Mouse (Mus musculus) retina, embryonic 14.5 days (tissue): Measurements from ENCODE around the gene Zbed3.

Experiments
- DNase-seq: peaks from one replicate; pipeline ENCODE4 v3.0.0-alpha.2; 2015; ENCODE audit warnings: low spot score

The Zbed3 gene

GRCm38 (mm10) chr13:95323400-95323799 is at the start of gene Zbed3:
Zbed3 (plus strand) TSS chr13:95323612.
- DNase-seq: no peak

GRCm38 (mm10) chr13:95278426-95279025 is 44.9 kb upstream of the Zbed3 start:
- DNase-seq: no peak

DNA sequence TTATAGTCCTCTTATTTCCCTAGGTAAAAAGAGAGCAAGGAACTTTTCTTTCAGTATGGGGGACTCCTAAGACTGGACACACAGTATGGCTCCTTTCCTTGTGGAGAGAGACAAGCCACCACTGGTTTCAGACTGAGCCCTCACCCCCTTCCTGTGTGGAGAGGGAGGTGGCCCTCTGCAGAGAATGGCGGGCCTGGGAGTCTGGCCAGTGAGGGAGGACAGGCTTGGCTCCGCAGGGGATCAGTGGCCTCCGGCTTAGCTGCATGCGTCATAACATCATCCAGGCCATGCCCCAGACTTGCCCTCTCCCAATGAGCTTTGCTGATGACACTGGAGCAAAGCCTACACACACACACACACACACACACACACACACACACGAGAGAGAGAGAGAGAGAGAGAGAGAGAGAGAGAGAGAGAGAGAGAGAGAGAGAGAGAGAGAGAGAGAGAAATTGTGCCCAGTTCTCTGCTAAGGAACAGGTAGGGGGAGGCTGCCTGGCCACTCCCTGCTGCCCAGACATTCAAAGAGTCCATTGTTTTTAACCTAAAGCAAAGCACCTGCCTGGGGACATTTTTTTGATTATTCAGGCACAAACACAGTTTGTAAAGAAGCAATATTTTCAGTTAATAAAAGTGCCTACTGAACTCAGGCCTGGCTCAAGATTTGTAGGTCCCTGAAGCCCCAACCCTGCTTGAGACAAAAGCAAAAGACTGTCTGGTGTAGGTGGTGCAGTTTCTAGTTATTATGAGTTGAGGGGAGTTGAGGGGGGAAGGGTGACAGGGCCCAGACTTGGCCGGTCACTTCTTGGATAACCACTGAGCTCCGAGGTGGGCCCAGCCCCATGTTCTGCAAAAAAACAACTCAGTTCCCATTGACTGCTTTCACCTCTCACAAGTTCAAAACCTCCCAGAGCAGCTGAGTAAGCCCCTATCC is 41.4 kb upstream of the Zbed3 start:
- peak; percentile 43 for DNase-seq

- peak; percentile 86 for DNase-seq
Measured at GRCm38 (mm10) chr13:95286989-95287388, 36.4 kb upstream of the Zbed3 start.

DNA sequence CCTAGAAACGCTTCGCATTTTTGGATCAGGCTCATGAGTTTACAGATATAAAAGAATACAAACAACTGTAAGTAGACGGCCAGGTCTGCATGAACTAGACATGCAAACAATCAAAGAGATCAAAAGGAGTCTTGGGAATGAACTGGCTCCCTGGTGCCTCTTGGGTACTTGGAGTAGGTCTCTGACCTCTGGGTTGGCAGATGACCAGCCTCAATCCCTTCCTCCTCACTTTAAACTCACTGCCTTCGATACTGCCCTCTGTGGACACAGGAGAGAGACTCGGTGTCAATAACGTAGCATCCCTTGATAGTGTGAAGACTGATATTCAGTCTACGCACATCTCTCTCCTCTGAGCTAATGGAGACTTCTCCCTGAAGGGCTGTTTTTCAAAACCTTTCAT is 35.4 kb upstream of the Zbed3 start:
- DNase-seq: no peak

- peak; percentile 60 for DNase-seq
Measured at GRCm38 (mm10) chr13:95291983-95292382, 31.4 kb upstream of the Zbed3 start.

- DNase-seq: no peak
Measured at GRCm38 (mm10) chr13:95299956-95300355, 23.5 kb upstream of the Zbed3 start.

GRCm38 (mm10) chr13:95306596-95306995 is 16.8 kb upstream of the Zbed3 start:
- no peak for DNase-seq

DNA sequence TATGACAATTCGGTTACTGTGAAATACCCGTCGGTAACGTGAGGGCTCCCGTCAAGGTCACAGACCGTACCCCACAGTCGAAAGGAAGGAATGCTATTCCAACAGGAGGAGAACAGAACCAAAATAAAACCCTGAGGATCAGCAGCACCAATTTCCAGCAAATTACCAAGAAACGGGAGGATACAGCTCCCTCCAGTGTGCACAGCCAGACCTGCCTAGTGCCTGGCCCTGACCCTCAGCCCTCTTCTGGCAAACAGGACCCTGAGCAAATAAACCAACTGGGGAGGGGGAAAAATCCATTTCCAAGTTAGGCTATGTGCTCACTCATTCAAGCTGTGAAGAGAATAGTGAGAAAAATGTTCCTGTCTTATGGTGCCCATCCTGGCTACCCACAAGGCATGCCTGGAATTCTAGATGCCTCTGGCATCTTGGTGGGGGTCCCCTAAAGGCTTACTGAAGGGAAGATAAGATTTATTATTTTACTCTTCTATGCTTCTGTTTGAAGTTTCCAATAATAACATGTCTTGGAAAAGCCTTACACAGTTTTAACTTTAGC is 16.2 kb upstream of the Zbed3 start:
- no peak for DNase-seq

- no peak for DNase-seq
Measured at GRCm38 (mm10) chr13:95312016-95312415, 11.4 kb upstream of the Zbed3 start.

DNA sequence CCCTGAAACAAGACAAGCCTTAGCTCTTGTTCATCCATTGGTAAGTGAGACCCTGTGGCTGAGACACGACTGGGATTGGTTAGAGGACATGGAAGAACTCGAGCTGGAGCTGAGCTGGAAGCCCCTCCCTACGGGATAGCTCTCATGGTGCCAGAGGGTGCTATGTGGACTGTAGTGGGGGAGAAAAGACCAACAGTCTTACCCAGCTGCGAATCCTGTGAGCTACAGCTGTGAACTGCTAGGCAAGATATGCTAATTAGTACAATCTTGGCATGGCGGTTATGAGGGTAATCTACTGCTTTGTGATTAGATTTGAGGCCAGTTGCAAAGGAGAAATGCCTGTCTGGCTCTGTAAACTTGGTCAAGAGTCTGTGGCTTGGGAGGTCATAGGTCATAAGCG is 4.3 kb upstream of the Zbed3 start:
- no peak for DNase-seq

GRCm38 (mm10) chr13:95320451-95320850 is 3.0 kb upstream of the Zbed3 start:
- no peak for DNase-seq

- DNase-seq: peak; percentile 73
Measured at GRCm38 (mm10) chr13:95323950-95324625, 676 bp downstream of the Zbed3 start.

DNA sequence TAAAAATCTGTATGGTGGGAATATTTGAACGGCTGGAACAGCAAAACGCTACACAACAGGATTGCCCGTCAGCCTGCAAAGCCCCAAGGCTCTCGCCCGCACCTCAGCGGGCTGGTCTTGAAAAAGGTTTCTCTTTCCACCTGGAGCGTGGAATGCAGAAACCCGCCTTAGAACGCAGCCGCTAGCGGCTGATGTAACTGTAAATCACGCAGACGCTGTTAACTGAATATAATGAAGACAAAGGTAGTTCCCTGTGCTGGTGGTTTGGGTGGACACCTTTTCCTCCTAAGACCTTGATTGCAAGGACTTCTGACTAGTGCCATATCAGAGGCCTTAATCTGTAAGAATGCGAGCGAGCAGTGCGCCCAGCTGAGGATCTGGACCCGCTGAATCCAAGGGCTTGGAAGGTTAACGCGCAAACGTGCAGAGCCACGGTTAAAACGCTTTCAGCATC is 1.2 kb downstream of the Zbed3 start:
- no peak for DNase-seq

DNA sequence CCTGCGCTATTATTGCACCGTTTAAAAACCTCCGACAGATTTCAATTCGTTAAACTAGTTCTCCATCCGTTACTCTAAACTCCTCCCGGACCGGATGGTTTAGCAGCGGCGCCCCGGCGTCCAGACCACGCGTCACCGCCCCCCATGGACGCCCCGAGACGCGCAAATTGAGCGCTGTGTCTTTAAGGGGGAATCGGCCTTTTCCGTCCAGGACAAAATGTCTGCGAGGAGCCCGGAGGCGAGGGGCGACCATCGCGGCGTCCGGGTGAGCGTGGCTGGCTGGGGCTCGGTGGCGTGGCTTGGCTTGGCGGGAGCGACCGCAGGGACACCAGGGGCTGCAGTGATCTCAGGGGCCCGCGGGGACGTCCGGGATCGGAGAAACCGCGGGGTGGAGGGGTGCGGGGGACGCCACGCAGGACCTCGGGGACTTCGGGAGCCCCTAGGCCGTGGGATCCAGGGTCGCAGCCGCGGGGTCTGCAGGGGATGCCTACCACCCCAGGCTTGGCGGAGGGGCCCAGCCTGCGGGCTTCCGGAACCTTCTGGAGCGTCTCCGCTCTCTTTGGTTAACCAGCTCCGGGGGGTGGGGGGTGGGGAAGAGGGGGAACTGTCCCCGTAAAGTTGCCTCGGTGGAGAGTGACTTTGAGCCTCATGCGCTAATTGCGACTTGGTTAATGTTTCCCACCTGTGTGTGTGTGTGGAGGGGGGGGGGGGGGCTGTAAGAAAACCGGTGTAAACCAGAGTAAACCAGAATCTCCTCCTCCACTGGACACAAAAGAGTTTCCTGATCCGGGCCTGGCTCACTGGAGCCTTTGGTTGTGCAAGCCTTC is 1.9 kb downstream of the Zbed3 start:
- peak; percentile 80 for DNase-seq

GRCm38 (mm10) chr13:95325907-95326550 is 2.6 kb downstream of the Zbed3 start:
- no peak for DNase-seq

- peak; percentile 66 for DNase-seq
Measured at GRCm38 (mm10) chr13:95326611-95327344, 3.4 kb downstream of the Zbed3 start.

DNA sequence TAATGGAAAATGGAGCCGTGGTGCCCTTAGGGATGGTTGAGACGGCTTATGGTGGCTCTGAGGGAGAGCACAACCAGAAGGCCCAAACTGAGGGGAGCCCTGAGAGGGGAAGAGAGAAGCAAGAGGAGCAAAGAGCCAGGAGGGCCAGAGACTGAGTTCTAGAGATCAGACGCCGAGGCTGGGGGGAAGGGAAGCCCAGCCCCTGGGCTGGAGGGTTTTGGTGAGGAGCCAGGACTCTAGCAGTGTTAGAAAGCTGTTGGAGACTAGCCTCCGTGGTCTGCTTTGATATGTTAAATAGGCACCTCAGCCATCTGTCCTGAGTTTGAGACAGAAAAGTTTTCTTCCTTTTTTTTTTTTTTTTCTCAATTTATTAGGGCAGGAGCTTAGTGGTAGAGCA is 3.9 kb downstream of the Zbed3 start:
- peak; percentile 33 for DNase-seq

- DNase-seq: no peak
Measured at GRCm38 (mm10) chr13:95328767-95329166, 5.4 kb downstream of the Zbed3 start.

DNA sequence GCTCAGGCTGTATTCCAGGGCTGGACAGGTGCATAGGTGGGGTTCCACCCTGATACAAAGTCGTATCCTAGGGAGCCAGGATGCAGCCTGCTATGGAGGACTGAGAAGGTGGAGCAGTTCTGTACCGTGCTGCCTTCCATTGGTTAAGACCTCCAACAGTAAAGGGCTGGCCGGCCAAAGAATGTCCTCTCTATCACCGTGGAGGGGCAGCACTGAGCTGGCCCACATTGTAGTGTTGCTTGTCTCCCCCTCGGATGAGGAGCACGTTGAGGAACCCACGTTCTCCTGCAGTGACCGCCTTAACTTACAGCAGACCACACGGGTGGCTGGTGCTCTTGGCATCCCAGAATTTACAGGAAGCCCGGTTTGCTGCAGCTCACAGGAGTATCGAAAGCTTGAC is 7.1 kb downstream of the Zbed3 start:
- no peak for DNase-seq
